Mouse (Mus musculus) heart, embryonic 13.5 days (tissue): ENCODE data around the gene Arsj. TPM values are rescaled to one million over a fixed set of nuclear protein-coding genes. Genes with fewer than 3 reads are reported as not detected.

Experiments
- ATAC-seq: fragments of 200-750 bp; cut with Nextera tagmentation; 2 replicates; pipeline ENCODE4 v1.8.0; 2017; ENCODE audit warnings: moderate TSS enrichment; ENCODE audit not compliant: insufficient number of reproducible peaks, low FRiP score, low TSS enrichment; ENCODE audit errors: extremely low read depth
- H3K27ac ChIP-seq: fragments of 300-500 bp; sonication (generic); replicated peaks from 2 replicates; pipeline ENCODE4 v1.5.1; 2015; ENCODE audit warnings: moderate library complexity, mild to moderate bottlenecking, inconsistent platforms
- H3K27me3 ChIP-seq: fragments of 300-500 bp; sonication (generic); replicated peaks from 2 replicates; pipeline ENCODE4 v1.6.1; 2015; ENCODE audit warnings: mild to moderate bottlenecking, inconsistent platforms
- H3K36me3 ChIP-seq: fragments of 300-500 bp; sonication (generic); 2 replicates; pipeline ENCODE4 v1.6.1; 2015; ENCODE audit warnings: mild to moderate bottlenecking, inconsistent platforms
- H3K4me1 ChIP-seq: fragments of 300-500 bp; sonication (generic); 2 replicates; pipeline ENCODE4 v1.6.1; 2015; ENCODE audit warnings: inconsistent platforms
- H3K4me2 ChIP-seq: fragments of 300-500 bp; sonication (generic); 2 replicates; pipeline ENCODE4 v1.6.1; 2015; ENCODE audit warnings: inconsistent platforms, mild to moderate bottlenecking, moderate library complexity
- H3K4me3 ChIP-seq: fragments of 300-500 bp; sonication (generic); 2 replicates; pipeline ENCODE4 v1.5.1; 2015; ENCODE audit warnings: moderate library complexity, mild to moderate bottlenecking, inconsistent platforms
- H3K9ac ChIP-seq: fragments of 300-500 bp; sonication (generic); 2 replicates; pipeline ENCODE4 v1.6.1; 2015; ENCODE audit warnings: inconsistent platforms, mild to moderate bottlenecking, moderate library complexity
- H3K9me3 ChIP-seq: fragments of 300-500 bp; sonication (generic); 2 replicates; pipeline ENCODE4 v1.6.1; 2016; ENCODE audit warnings: inconsistent platforms
- WGBS: fragments of 180-500 bp; shearing (Covaris S2); methylation state at CpG from one replicate; pipeline ENCODE4 v1.1.7; 2015; ENCODE audit warnings: mixed read lengths; 5-methylcytosine and 5-hydroxymethylcytosine counted together
- polyA plus RNA-seq: library from polyadenylated mRNA; unstranded; fragments of >200 nt; fragmentation: Nextera tagmentation; extraction: Ambion mirVana; gene quantifications from 2 replicates; pipeline ENCODE4 v1.2.1, GENCODE M21; 2015

The Arsj gene
- polyA plus RNA-seq, 1 experiment from 2014 or later, result 0.57 TPM

DNA sequence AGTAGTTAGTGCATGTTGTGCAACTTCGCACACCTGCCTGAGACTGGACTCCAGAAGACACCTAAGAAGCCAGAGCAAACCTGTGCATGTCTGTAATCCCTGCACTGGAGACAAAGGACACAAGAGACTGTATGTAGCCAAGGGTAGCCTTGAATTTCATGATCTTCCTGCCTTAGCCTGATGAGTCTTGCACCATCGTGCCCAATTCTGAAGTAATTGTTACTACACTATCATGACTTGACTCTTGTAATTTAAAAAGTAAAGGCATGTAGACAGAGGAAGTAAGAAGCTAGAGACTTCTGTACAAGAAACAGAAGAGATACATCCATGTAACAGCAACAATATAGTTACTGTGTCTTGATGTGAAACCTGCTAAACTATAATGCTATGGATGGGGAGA, 40.7 kb downstream of the Arsj start:
- no peak overlapping the region for H3K9ac ChIP-seq
- WGBS, result 82% methylated on average over 2 of the region's 2 CpGs
- H3K36me3 ChIP-seq, result no peaks in the 10 kb centered on the region
- H3K27ac ChIP-seq, result no peak overlapping the region
- H3K27me3 ChIP-seq, result no peaks in the 10 kb centered on the region
- ATAC-seq, result no peak
- no peak overlapping the region for H3K4me2 ChIP-seq
- no peak overlapping the region for H3K4me3 ChIP-seq
- peaks cover 7% of the 10 kb centered on the region; the same call in 1 of the 2 replicates for H3K4me1 ChIP-seq
- H3K9me3 ChIP-seq, result no peaks in the 10 kb centered on the region

DNA sequence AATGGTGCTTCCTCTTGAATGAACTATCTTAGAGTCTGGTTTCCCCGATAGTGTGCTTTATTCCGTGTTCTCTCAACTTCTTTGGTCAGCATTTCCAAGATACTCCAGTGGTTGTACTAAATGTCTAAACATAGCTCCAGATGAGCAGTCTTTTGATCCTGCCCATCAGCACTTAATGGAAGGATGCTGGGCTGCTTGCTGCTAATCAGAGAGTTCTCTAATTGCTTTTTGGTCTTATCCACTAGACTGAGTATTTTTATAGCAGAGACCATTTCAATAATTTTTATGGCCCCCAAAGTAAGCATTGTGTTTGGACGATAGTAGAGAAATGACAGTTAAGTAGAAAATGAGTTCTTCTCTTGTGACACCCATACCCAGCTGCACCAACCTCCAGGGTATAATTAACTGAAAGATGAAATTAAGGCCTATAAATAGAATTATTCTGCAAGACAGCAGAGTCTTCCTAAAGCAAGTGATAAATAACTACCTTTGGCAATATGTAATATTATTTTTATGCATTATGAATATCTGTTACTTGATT, 67.1 kb downstream of the Arsj start:
- 77% methylated on average over 3 of the region's 3 CpGs for WGBS
- no peak for ATAC-seq
- H3K9me3 ChIP-seq, result no peaks in the 10 kb centered on the region
- no peak overlapping the region for H3K4me2 ChIP-seq
- H3K4me1 ChIP-seq, result no peaks in the 10 kb centered on the region
- no peaks in the 10 kb centered on the region for H3K27me3 ChIP-seq
- H3K4me3 ChIP-seq, result no peak overlapping the region
- no peak overlapping the region for H3K27ac ChIP-seq
- H3K36me3 ChIP-seq, result no peaks in the 10 kb centered on the region
- no peak overlapping the region for H3K9ac ChIP-seq

DNA sequence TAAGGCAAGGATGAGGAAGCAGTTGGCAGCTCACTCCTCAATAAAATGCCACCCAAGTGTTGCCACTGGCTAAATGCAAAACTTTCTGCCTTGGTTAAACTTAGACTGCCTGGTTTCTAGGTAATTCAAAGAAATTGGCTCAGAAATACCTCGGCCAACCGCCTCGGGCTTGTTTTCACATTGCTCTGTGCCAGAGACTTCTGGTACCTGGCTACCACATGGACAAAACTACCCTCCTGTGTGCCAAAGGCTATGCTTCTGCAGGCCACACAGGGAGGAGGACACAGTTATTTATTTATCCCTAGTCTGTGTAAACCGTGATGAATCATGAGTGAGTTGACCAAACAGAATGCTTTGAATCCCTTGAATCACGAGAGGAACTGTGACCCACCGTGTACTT, 75.8 kb downstream of the Arsj start:
- whole genome bisulfite sequencing, result 73% methylated on average over 6 of the region's 6 CpGs
- ATAC-seq, result no peak

DNA sequence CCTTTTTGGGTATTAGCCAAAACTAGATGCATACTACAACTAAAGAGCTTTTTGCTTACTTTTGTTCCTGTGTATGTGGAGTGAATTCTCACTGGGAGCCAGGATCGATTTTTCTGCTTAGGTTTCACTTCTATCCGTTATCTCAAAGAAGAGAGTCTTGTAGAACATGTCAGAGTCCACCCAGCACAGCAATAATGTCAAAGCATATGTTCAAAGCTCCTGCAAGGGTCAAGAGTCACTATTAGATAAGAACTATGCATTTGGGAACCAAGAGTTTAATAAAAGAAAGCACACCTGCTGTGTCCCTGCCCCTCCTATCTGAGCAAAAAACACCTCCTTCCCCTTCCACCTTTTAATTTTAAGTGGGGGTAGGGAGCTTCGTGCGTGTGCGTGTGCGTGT, 85.6 kb downstream of the Arsj start:
- H3K4me3 ChIP-seq, result no peak overlapping the region
- 52% methylated on average over 6 of the region's 6 CpGs for WGBS
- H3K27me3 ChIP-seq, result no peaks in the 10 kb centered on the region
- peaks cover 6% of the 10 kb centered on the region for H3K4me1 ChIP-seq
- ATAC-seq, result no peak
- H3K9me3 ChIP-seq, result no peaks in the 10 kb centered on the region
- H3K27ac ChIP-seq, result no peak overlapping the region
- no peaks in the 10 kb centered on the region for H3K36me3 ChIP-seq
- H3K4me2 ChIP-seq, result no peak overlapping the region
- no peak overlapping the region for H3K9ac ChIP-seq

More for the DNA sequence above, 75.8 kb downstream of the Arsj start:
- H3K36me3 ChIP-seq, result no peaks in the 10 kb centered on the region
- H3K9ac ChIP-seq, result no peak overlapping the region
- H3K27ac ChIP-seq, result no peak overlapping the region
- H3K4me3 ChIP-seq, result no peak overlapping the region
- no peaks in the 10 kb centered on the region for H3K9me3 ChIP-seq
- no peaks in the 10 kb centered on the region for H3K27me3 ChIP-seq
- no peak overlapping the region for H3K4me2 ChIP-seq
- H3K4me1 ChIP-seq, result no peaks in the 10 kb centered on the region

DNA sequence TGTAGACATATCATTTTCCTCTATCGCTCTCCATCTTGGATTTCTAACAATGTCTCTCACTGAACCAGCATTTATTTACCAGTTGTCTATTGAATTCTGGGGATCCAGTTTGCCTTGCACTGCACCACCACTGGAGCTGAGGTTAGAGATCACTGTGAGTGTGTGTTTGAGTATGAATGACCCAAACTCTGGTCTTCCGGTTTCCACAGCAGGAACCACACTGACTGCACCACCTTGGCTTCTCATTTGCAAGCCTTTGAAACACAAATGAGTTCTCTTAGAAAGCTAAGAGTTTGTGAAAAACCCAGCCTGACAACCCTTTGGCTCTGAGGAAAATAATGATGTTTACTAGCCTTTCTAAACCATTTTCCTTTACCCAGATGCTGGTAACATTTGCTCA, 86.0 kb downstream of the Arsj start:
- Histone ChIP-seq H3K27ac (no peak overlapping the region), H3K9ac (no peak overlapping the region), H3K36me3 (no peaks in the 10 kb centered on the region), H3K27me3 (no peaks in the 10 kb centered on the region), H3K4me2 (no peak overlapping the region), H3K4me1 (peaks cover 6% of the 10 kb centered on the region), H3K4me3 (no peak overlapping the region), H3K9me3 (no peaks in the 10 kb centered on the region)
- no peak for ATAC-seq
- WGBS, result 36% methylated on average over 2 of the region's 2 CpGs

DNA sequence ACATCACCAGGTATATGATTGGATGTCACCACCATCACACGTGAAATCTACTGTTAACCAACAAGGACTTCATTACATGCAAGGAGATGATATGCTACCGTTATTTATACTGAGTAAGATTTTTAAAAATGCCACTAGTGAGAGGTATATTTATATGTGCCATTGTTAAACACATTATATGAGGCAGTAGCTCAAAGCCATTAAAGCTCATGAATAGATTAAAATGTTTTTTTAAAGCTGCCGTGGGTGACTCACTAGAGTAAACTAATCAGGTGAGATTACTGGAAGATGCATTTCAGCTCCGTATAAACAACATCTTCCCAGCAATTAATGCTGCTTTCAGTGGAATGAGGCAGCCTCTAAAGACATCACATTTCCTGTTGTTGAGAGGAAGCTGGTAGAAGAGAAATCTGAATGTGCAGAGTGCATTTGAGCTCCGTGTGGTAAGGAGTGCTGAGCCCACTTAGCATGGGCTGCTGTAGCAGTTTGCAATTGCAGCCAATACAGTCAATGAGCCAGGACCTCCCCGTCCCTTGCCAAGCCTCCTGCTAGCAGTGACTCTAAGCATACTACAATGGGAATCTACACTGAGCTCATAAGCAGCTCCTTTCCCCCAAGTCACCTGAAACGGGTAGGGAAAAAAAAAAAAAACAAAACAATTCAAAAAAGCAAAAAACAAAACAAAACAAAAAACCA, 92.5 kb downstream of the Arsj start:
- H3K4me2 ChIP-seq, result no peak overlapping the region
- no peaks in the 10 kb centered on the region for H3K36me3 ChIP-seq
- no peaks in the 10 kb centered on the region for H3K9me3 ChIP-seq
- H3K4me3 ChIP-seq, result no peak overlapping the region
- no peak overlapping the region for H3K27ac ChIP-seq
- H3K27me3 ChIP-seq, result no peaks in the 10 kb centered on the region
- H3K9ac ChIP-seq, result no peak overlapping the region
- WGBS, result 52% methylated on average over 7 of the region's 7 CpGs
- ATAC-seq, result no peak
- no peaks in the 10 kb centered on the region for H3K4me1 ChIP-seq

DNA sequence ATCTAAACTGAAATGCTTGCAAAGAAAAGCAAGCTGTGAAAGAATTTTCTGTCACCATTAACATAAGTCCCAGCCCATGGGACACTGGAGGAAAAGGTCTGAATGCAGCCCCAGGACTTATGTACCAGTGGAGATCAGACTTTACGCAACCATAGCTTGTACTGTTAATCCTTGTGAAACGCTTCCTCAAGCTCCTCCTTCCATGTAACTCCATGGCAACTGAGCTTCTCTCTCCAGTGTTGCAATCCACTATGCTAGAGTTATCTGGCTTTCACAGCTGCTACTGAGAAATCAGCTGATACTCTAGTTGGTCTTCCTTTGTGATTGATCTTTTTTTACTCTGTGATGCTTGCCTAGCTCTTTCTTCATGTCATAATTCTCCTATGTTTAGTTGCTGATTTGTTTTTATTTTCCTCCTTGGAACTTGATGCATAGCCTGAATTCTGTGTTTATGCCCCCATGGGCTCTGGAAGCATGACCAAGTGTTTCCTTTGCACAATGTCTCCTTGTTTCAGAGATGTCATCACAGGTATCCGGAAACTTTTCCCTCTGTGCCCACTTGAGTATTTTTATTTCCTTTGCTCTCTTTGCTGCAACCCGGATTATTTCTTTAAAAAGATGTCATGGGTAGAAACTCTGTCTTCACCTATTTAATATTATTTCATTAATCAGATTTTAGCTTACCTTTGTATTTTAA, 99.8 kb downstream of the Arsj start:
- H3K9ac ChIP-seq, result no peak overlapping the region
- 66% methylated on average over 4 of the region's 4 CpGs for WGBS
- H3K9me3 ChIP-seq, result no peaks in the 10 kb centered on the region
- no peak overlapping the region for H3K4me2 ChIP-seq
- no peaks in the 10 kb centered on the region for H3K36me3 ChIP-seq
- ATAC-seq, result no peak
- H3K4me3 ChIP-seq, result no peak overlapping the region
- H3K27ac ChIP-seq, result no peak overlapping the region
- H3K4me1 ChIP-seq, result no peaks in the 10 kb centered on the region
- H3K27me3 ChIP-seq, result no peaks in the 10 kb centered on the region

DNA sequence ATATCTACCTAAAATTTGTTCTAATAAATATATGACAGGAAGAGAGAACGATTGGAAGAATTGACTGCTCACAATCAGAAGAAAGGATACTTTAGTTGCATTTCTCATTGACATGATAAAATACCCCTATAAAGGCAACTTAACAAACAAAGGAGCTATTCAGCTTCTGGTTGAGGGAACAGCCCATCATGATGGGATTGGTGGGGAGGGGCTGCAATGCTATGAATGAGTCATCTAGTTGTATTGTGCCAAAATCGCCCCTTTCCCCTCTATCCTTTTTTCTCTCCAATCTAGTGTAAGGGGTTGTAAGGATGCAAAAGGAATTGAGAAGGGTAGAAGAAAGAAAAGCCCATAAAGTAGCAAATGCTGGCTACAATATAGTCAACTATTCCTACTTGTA, 100.8 kb downstream of the Arsj start:
- 64% methylated on average over 2 of the region's 2 CpGs for WGBS
- H3K27me3 ChIP-seq, result no peaks in the 10 kb centered on the region
- H3K36me3 ChIP-seq, result no peaks in the 10 kb centered on the region
- no peak overlapping the region for H3K27ac ChIP-seq
- H3K4me1 ChIP-seq, result no peaks in the 10 kb centered on the region
- no peak for ATAC-seq
- H3K4me2 ChIP-seq, result no peak overlapping the region
- H3K9ac ChIP-seq, result no peak overlapping the region
- H3K9me3 ChIP-seq, result no peaks in the 10 kb centered on the region
- H3K4me3 ChIP-seq, result no peak overlapping the region

Other genes with a start within 250 kb of the Arsj start
- gene Camk2d, start 232.6 kb downstream of the Arsj start, polyA plus RNA-seq, result 87.4 and 97.6 TPM in 2 replicates